Mouse (Mus musculus) G1E (cell line): ENCODE data around the gene Lce1a1. TPM values are rescaled to one million over a fixed set of nuclear protein-coding genes. Genes with fewer than 3 reads are reported as not detected.
"Not testable (repeated sequence)": the region's sequence is repeated elsewhere in the genome, so short reads cannot be mapped to it uniquely, and the experiment has no call there.

Source experiments
- ATAC-seq: 2 replicates; pipeline ENCODE4 v1.8.0; 2016; ENCODE audit warnings: mild to moderate bottlenecking; ENCODE audit not compliant: insufficient number of reproducible peaks, poor library complexity, low FRiP score, severe bottlenecking; ENCODE audit errors: extremely low read depth
- DNase-seq: peaks from one replicate; pipeline ENCODE4 v3.0.0; 2012; ENCODE audit warnings: low spot score
- H3K27me3 ChIP-seq: 2 replicates; pipeline ENCODE4 v1.6.1; 2012; ENCODE audit warnings: mild to moderate bottlenecking, low read length, inconsistent platforms; ENCODE audit not compliant: insufficient read depth
- H3K36me3 ChIP-seq: replicated peaks from 2 replicates; pipeline ENCODE3; 2012; ENCODE audit warnings: mild to moderate bottlenecking, inconsistent platforms
- H3K4me1 ChIP-seq: 2 replicates; pipeline ENCODE4 v1.6.1; 2012; ENCODE audit warnings: low read depth, low read length, inconsistent platforms, mixed read lengths; ENCODE audit not compliant: insufficient read depth
- H3K4me3 ChIP-seq: 2 replicates; pipeline ENCODE4 v1.5.1; 2012; ENCODE audit warnings: low read depth, mild to moderate bottlenecking, inconsistent platforms, low read length, moderate library complexity, mixed read lengths
- H3K9me3 ChIP-seq: replicated peaks from 2 replicates; pipeline ENCODE4 v1.6.1; 2012; ENCODE audit warnings: inconsistent platforms
- CTCF ChIP-seq: IDR thresholded peaks from 2 replicates; pipeline ENCODE4 v1.5.1; 2012; ENCODE audit warnings: low read depth, low read length, inconsistent platforms, mixed read lengths
- GATA1 ChIP-seq: IDR thresholded peaks from 2 replicates; pipeline ENCODE4 v1.6.1; 2012; ENCODE audit warnings: borderline replicate concordance, low read length, inconsistent platforms, mixed read lengths
- GATA2 ChIP-seq: IDR thresholded peaks from 2 replicates; pipeline ENCODE4 v1.6.1; 2012; ENCODE audit warnings: low read depth, low read length, inconsistent platforms, borderline replicate concordance
- POLR2AphosphoS5 ChIP-seq: IDR thresholded peaks from 2 replicates; pipeline ENCODE4 v1.6.1; 2012; ENCODE audit warnings: low read depth, low read length, inconsistent platforms; ENCODE audit not compliant: insufficient replicate concordance
- TAL1 ChIP-seq: conservative IDR thresholded peaks from 2 replicates; pipeline ENCODE4 v1.6.1; 2012; ENCODE audit warnings: low read depth, low read length, inconsistent platforms, mixed read lengths
- polyA plus RNA-seq: library from polyadenylated mRNA; stranded (reverse); fragments of >175 nt; gene quantifications from 2 replicates; pipeline ENCODE4 v1.2.3, GENCODE M21; 2012
- total RNA-seq, 2 experiments: library from RNA; stranded (forward) in 1 of 2; stranded (reverse) in 1 of 2; fragments of 200-1000 nt in 1 of 2; fragments of >200 nt in 1 of 2; fragmentation: Nextera tagmentation in 1 of 2; gene quantifications; 2 replicates each; pipeline ENCODE4 v1.2.3; 2014 to 2017

Gene Lce1a1
- total RNA-seq (2014; fragmentation: Nextera tagmentation) (not detected in 2 replicates), total RNA-seq (2017) (0.29 TPM in 1 of 2 replicates, not detected in the other), polyA plus RNA-seq (not detected in 2 replicates)

GRCm38 (mm10) chr3:92648207-92648606 is at the start of gene Lce1a1:
Lce1a1 (minus strand) TSS chr3:92648307.
- no peaks in the 10 kb centered on the region for H3K9me3 ChIP-seq
- no peak for TF ChIP-seq CTCF
- TF ChIP-seq GATA1: no peak
- TF ChIP-seq TAL1: no peak
- TF ChIP-seq GATA2: no peak
- TF ChIP-seq POLR2AphosphoS5: no peak
- H3K4me3 ChIP-seq: no peak within 1 kb of the TSS
- DNase-seq (no peak), ATAC-seq (no peak)
- H3K36me3 ChIP-seq: no peaks in the 10 kb centered on the region
- H3K27me3 ChIP-seq: no peaks in the 10 kb centered on the region
- H3K4me1 ChIP-seq: no peaks in the 10 kb centered on the region

GRCm38 (mm10) chr3:92694613-92695012 is 46.5 kb upstream of the Lce1a1 start:
- no peak for DNase-seq
- Histone ChIP-seq H3K4me3 (no peak overlapping the region), H3K9me3 (no peaks in the 10 kb centered on the region), H3K36me3 (no peaks in the 10 kb centered on the region), H3K4me1 (no peaks in the 10 kb centered on the region), H3K27me3 (no peaks in the 10 kb centered on the region)
- no peak for ATAC-seq
- TF ChIP-seq GATA1 (no peak), TAL1 (no peak), GATA2 (no peak)

GRCm38 (mm10) chr3:92691688-92692087 is 43.6 kb upstream of the Lce1a1 start:
- H3K27me3 ChIP-seq: no peaks in the 10 kb centered on the region
- no peak overlapping the region for H3K4me3 ChIP-seq
- H3K9me3 ChIP-seq: no peaks in the 10 kb centered on the region
- TF ChIP-seq GATA2 (no peak), CTCF (no peak), TAL1 (no peak), GATA1 (no peak), POLR2AphosphoS5 (no peak)
- no peaks in the 10 kb centered on the region for H3K36me3 ChIP-seq
- no peak for ATAC-seq
- DNase-seq: no peak
- no peaks in the 10 kb centered on the region for H3K4me1 ChIP-seq

GRCm38 (mm10) chr3:92689154-92689553 is 41.0 kb upstream of the Lce1a1 start:
- H3K36me3 ChIP-seq, H3K9me3 ChIP-seq, H3K4me1 ChIP-seq, DNase-seq, H3K27me3 ChIP-seq, ATAC-seq: not testable (repeated sequence)
- peak overlapping the region; percentile 45; the same call in 1 of the 2 replicates for H3K4me3 ChIP-seq

- Histone ChIP-seq H3K9me3 (no peaks in the 10 kb centered on the region), H3K27me3 (no peaks in the 10 kb centered on the region), H3K36me3 (no peaks in the 10 kb centered on the region), H3K4me3 (no peak within 1 kb of the TSS), H3K4me1 (no peaks in the 10 kb centered on the region)
- no peak for ATAC-seq
- no peak for TF ChIP-seq GATA1
- no peak for DNase-seq
Observed at GRCm38 (mm10) chr3:92687110-92687509, 39.0 kb upstream of the Lce1a1 start, which contains the start of gene Lce1d. Lce1d (minus strand) TSS chr3:92687210.

- Histone ChIP-seq H3K9me3 (0 out of 2 replicates have a peak, but pooled peaks cover 3% of the 10 kb centered on the region), H3K4me3 (no peak within 1 kb of the TSS), H3K4me1 (no peaks in the 10 kb centered on the region), H3K27me3 (no peaks in the 10 kb centered on the region), H3K36me3 (no peaks in the 10 kb centered on the region)
- ATAC-seq (no peak), DNase-seq (no peak)
- TF ChIP-seq GATA2: no peak
- TF ChIP-seq GATA1: no peak
- no peak for TF ChIP-seq CTCF
- no peak for TF ChIP-seq TAL1
- no peak for TF ChIP-seq POLR2AphosphoS5
Observed at GRCm38 (mm10) chr3:92678947-92679346, 30.8 kb upstream of the Lce1a1 start, which contains the start of gene Lce1c. Lce1c (plus strand) TSS chr3:92679247.

GRCm38 (mm10) chr3:92670215-92670614 is 22.1 kb upstream of the Lce1a1 start, which contains the start of gene Lce1a2:
Lce1a2 (minus strand) TSS chr3:92670315.
- ATAC-seq: no peak

More at GRCm38 (mm10) chr3:92670215-92670614, 22.1 kb upstream of the Lce1a1 start, which contains the start of gene Lce1a2:
- H3K27me3 ChIP-seq: no peaks in the 10 kb centered on the region
- H3K4me1 ChIP-seq: no peaks in the 10 kb centered on the region
- TF ChIP-seq TAL1: no peak
- TF ChIP-seq CTCF: no peak
- TF ChIP-seq GATA2: no peak
- TF ChIP-seq GATA1: no peak
- no peak for TF ChIP-seq POLR2AphosphoS5
- no peak within 1 kb of the TSS for H3K4me3 ChIP-seq
- H3K36me3 ChIP-seq: no peaks in the 10 kb centered on the region
- H3K9me3 ChIP-seq: peaks cover 6% of the 10 kb centered on the region; the same call in 1 of the 2 replicates
- DNase-seq: no peak
